Mouse (Mus musculus): ENCODE data around the gene Calu. TPM values are rescaled to one million over a fixed set of nuclear protein-coding genes. Genes with fewer than 3 reads are reported as not detected.
A peak's percentile ranks its signal among the peaks of the same experiment; 100 is the strongest.

The Calu gene
- 246 and 248 TPM in 2 replicates for polyA plus RNA-seq (2016; fragmentation: Nextera tagmentation; extraction: Ambion mirVana)

DNA sequence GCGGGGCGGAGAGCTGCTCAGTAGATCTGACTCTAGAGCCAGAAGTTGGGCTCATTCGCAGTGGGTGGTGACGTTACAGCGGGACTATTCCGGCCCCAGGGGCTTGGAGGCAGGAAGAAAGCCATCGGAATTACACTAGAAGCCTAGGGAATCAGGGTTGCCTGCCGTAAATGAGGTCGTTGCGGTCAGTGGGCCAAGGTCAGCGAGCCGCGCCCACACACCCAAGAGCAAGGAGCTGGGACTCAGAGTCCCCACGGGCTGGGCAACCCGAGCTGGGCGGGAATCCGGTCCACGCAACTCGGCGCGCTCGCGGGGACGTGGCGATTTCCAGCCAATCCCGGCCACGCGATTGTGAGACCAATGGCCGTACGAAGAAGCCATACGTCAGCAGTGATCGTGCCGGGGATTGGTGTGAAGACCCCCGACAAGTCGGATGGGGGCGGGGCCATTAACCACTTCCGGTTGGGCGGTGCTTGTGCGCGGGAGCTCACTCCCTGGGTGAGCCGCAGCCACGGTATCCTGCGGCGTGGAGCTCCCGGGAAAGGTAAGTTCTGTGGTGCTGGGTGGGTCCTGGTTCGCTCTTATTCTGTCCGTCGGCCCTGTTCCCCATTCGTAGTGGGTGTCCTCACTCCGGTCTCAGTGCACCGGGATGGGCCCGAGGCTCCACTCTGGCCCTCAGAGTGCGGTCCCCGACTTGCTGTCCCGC lies at the start of gene Calu:
Gene Calu (plus strand): TSS at position 405 of the 706 bp plus-strand sequence.
- peak within 1 kb of the TSS; percentile 92 for H3K27ac ChIP-seq (replicated peaks)
- peak; percentile 100 for DNase-seq (ENCODE audit: low spot score)
- no peaks in the 10 kb centered on the region for H3K27me3 ChIP-seq (ENCODE audit: low read depth, poor library complexity, severe bottlenecking)
- H3K36me3 ChIP-seq: 0 out of 2 replicates have a peak, but pooled peaks cover 2% of the 10 kb centered on the region
- H3K4me3 ChIP-seq: peak within 1 kb of the TSS; percentile 84
- H3K4me1 ChIP-seq: peaks cover 15% of the 10 kb centered on the region
- under 1% methylated on average over 55 of the region's 55 CpGs for WGBS
- H3K9me3 ChIP-seq (replicated peaks): no peaks in the 10 kb centered on the region

DNA sequence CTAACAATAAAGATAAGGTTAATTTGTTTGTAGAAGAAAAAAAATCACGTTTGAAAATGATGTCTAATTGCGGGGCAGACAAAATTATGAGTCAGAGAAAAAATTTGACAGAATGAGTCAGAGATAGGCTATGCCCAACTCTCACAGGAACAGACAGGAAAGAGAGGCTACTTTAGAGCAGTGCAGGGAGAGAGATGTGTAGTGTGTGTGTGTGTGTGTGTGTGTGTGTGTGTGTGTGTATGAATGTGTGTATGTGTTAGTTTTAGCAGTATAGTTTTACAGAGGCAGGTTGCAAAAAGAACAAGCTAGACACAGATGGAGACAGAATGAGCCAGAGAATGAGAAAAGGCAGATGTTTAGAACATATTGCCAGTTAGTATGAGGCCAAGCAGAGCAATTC lies 48.8 kb upstream of the Calu start:
- no peak for DNase-seq (ENCODE audit: low spot score)
- no peaks in the 10 kb centered on the region for H3K36me3 ChIP-seq
- 82% methylated on average over 2 of the region's 2 CpGs for WGBS

DNA sequence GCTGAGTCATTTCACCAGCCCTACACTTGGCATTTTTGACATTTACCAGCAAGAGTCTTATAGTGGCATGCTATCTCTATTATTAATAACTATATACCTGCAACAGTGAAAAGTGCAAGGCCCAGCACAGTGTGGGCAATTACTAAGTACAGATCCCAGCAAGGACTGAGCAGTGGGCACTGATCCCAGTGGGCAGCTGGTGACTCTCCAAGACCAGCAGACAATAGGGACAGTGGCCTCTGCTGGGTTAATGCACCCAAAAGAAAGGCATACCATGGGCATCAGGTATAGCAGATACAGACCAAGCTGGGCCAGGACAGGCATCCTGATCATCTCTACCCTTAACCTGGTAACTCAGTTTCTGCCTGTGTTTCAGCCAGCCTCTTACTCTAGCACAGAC lies 44.6 kb upstream of the Calu start:
- Histone ChIP-seq H3K4me3 (no peak overlapping the region), H3K27ac (replicated peaks) (no peak overlapping the region), H3K27me3 (ENCODE audit: low read depth, poor library complexity, severe bottlenecking) (no peaks in the 10 kb centered on the region), H3K36me3 (no peaks in the 10 kb centered on the region), H3K4me1 (no peaks in the 10 kb centered on the region), H3K9me3 (replicated peaks) (no peaks in the 10 kb centered on the region; the same call in 1 of the 2 replicates)
- DNase-seq (ENCODE audit: low spot score): no peak

More for the DNA sequence above, 48.8 kb upstream of the Calu start:
- Histone ChIP-seq H3K27me3 (ENCODE audit: low read depth, poor library complexity, severe bottlenecking) (no peaks in the 10 kb centered on the region), H3K27ac (replicated peaks) (no peak overlapping the region), H3K4me1 (peaks cover 3% of the 10 kb centered on the region; the same call in 1 of the 2 replicates), H3K4me3 (no peak overlapping the region), H3K9me3 (replicated peaks) (no peaks in the 10 kb centered on the region)

DNA sequence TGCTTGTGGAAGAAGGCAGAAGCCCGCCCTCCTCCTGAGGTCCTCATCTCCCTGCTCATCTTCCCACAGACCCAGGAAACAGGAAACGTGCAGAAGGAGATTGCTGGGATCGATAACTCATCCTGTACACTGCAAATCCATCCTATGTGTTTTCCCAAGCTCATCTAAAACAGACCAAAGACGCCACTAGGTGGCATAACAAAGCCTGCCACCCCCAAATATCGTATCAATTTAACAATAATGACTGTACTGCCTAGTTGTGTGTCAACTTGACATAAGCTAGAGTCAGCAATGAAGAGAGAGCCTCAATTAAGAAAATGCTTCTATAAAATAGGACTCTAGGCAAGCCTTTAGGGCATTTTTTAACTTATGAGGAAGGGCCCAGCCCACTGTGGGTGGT lies 44.1 kb upstream of the Calu start:
- no peak overlapping the region for H3K27ac ChIP-seq (replicated peaks)
- no peaks in the 10 kb centered on the region for H3K36me3 ChIP-seq
- no peaks in the 10 kb centered on the region; the same call in 1 of the 2 replicates for H3K9me3 ChIP-seq (replicated peaks)
- no peaks in the 10 kb centered on the region for H3K4me1 ChIP-seq
- no peaks in the 10 kb centered on the region for H3K27me3 ChIP-seq (ENCODE audit: low read depth, poor library complexity, severe bottlenecking)
- 59% methylated on average over 5 of the region's 5 CpGs for whole genome bisulfite sequencing
- H3K4me3 ChIP-seq: no peak overlapping the region
- DNase-seq (ENCODE audit: low spot score): no peak

DNA sequence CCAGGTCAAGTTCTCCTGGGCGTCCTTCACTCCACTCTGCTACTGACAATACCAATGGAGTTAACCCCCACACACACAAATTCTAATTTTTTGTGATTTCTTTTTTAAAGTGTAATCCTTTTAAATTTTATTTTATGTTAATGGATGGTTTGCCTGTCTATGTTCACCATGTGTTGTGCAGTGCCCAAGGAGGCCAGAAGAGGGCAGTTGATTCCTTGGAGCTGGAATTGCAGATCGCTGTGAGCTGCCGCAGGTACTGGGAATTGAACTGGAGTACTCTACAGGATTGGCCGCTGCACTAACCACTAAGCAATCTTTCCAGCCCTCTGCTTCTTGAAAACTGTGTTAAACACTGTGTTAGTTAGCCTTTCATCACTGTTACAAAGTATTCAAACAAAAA lies 42.4 kb upstream of the Calu start:
- Histone ChIP-seq H3K27me3 (ENCODE audit: low read depth, poor library complexity, severe bottlenecking) (no peaks in the 10 kb centered on the region), H3K36me3 (no peaks in the 10 kb centered on the region), H3K4me1 (no peaks in the 10 kb centered on the region), H3K9me3 (replicated peaks) (no peaks in the 10 kb centered on the region; the same call in 1 of the 2 replicates), H3K4me3 (no peak overlapping the region), H3K27ac (replicated peaks) (no peak overlapping the region)
- no peak for DNase-seq (ENCODE audit: low spot score)
- WGBS: 85% methylated on average over 4 of the region's 4 CpGs

DNA sequence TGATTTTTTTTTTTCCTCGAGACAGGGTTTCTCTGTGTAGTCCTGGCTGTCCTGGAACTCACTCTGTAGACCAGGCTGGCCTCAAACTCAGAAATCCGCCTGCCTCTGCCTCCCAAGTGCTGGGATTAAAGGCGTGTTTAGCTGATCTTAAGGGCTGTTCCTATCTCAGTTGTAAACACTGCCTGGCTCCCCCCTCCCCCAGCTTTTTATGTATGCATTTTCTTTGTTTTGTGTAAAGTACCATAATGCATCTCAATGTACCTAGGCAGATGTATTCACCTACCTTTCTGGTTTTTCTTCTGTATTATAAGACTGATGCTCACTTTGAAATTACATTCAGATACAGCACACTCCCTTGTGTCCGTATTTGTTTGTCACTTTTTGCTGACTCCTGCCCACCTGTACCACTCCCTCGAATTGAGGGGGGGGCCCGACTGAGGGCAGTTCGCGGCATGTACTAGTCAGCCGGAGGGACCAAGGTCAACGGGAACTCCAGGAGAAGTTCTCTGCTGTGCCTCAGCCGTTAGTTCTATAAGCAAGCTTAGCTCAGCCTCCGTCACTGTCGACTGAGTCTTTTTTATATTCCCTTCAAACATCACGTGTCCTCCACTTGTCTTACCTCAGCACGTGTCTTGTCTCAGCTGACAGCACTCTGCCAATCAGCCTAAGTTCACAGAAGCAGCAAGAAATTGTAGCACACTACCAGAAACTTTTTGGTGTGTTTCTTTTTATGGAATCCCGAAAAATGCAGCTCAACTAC lies 38.8 kb upstream of the Calu start:
- Histone ChIP-seq H3K9me3 (replicated peaks) (no peaks in the 10 kb centered on the region; the same call in 1 of the 2 replicates), H3K4me1 (no peaks in the 10 kb centered on the region), H3K27ac (replicated peaks) (no peak overlapping the region), H3K36me3 (no peaks in the 10 kb centered on the region), H3K27me3 (ENCODE audit: low read depth, poor library complexity, severe bottlenecking) (no peaks in the 10 kb centered on the region), H3K4me3 (no peak overlapping the region)
- no peak for DNase-seq (ENCODE audit: low spot score)
- 89% methylated on average over 16 of the region's 16 CpGs for WGBS

DNA sequence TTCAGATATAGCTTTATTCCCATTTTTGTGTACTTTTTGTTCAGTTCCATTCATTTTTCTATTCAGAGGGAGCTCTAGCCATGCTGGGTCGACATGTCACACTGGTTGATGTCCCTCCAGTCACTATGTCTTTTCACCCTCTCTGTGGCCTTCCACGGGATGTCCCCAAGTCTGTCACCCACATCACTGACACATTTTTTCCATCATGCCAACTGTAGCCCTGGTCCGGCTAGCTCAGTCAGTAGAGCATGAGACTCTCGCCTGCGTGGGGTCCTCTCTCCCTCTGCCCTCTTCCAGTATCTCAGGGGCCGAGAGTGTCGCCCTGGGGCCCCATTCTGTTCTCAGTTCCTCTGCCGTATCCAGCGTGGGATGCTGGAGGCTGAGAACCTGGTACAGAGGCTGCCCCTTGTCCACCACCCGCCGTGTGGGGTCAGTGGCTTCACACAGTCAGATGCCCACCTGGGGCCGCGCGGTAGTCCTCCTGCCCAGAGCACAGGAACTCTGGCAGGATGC lies 34.1 kb upstream of the Calu start:
- H3K4me1 ChIP-seq: no peaks in the 10 kb centered on the region
- no peaks in the 10 kb centered on the region for H3K27me3 ChIP-seq (ENCODE audit: low read depth, poor library complexity, severe bottlenecking)
- no peaks in the 10 kb centered on the region for H3K9me3 ChIP-seq (replicated peaks)
- no peak overlapping the region for H3K27ac ChIP-seq (replicated peaks)
- no peak overlapping the region for H3K4me3 ChIP-seq
- DNase-seq (ENCODE audit: low spot score): no peak
- H3K36me3 ChIP-seq: no peaks in the 10 kb centered on the region
- WGBS: 72% methylated on average over 14 of the region's 14 CpGs

DNA sequence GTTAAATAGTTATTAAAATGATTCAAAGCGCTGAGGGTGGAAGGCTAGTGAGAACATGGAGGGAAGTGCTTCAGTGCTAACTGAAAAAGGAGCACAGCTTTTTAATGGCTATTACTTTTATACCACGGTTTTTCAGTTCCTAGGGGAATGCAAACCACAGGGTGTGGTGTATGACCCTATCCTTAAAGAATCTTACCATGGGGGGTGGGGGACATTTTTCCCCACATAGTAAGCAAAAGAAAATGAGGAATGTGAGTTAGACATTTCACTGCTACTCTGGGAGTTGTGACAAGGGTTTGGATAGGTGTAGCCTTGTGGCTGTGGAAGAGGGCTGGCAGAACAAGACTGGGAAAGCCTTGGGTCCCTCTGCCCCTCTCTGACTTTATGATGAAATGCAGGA lies 30.6 kb upstream of the Calu start:
- Histone ChIP-seq H3K9me3 (replicated peaks) (no peaks in the 10 kb centered on the region), H3K27me3 (ENCODE audit: low read depth, poor library complexity, severe bottlenecking) (no peaks in the 10 kb centered on the region), H3K4me3 (no peak overlapping the region), H3K36me3 (no peaks in the 10 kb centered on the region), H3K4me1 (no peaks in the 10 kb centered on the region), H3K27ac (replicated peaks) (no peak overlapping the region)
- no peak for DNase-seq (ENCODE audit: low spot score)
- WGBS: 73% methylated on average over 2 of the region's 2 CpGs

DNA sequence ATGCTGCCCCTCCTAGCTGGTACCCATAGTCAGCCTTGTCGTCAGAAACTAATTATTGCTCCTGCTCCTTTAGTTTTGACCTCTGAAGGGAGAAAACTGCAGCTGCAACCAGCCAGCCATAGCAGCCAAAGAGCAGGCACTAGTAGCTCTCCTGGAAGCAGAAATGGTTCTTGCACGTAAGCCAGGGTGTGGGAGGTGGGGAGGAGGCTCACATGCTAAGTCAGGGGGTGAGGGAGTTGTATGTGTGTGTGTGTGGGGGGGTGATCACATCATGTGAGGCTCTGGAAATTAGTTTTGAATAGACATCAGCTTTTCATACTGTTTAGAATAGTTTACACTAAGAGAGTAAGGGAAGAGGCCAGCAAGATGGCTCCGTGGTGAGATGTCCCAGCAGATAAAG lies 29.9 kb upstream of the Calu start:
- no peaks in the 10 kb centered on the region for H3K4me1 ChIP-seq
- DNase-seq (ENCODE audit: low spot score): no peak
- no peaks in the 10 kb centered on the region for H3K36me3 ChIP-seq
- H3K27ac ChIP-seq (replicated peaks): no peak overlapping the region
- no peaks in the 10 kb centered on the region for H3K27me3 ChIP-seq (ENCODE audit: low read depth, poor library complexity, severe bottlenecking)
- H3K9me3 ChIP-seq (replicated peaks): no peaks in the 10 kb centered on the region
- H3K4me3 ChIP-seq: no peak overlapping the region
- 76% methylated on average over 3 of the region's 3 CpGs for WGBS

DNA sequence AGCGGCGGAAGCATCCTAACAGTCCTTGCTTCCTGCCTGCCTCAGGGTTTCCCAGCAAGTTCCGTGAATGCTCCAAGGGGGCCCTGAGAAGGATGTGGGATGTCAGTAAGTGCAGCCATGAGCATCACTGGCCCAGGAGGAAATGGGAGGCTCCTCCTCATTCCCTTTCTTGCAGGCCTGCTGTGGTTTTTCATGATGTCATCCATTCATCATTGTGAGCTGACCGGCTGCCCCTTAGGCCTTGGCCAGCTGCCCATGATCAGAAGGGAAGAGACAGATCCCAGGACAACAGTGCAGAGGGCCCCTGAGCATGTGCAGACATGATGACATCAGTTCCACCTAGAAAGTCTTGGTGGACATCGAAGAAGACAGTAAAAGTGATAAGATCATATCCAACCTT lies 29.0 kb upstream of the Calu start, which contains the start of gene Fam71f1:
Gene Fam71f1 (plus strand): TSS at position 262 of the 400 bp plus-strand sequence.
- Histone ChIP-seq H3K36me3 (no peaks in the 10 kb centered on the region), H3K4me1 (no peaks in the 10 kb centered on the region), H3K4me3 (no peak within 1 kb of the TSS), H3K27ac (replicated peaks) (no peak within 1 kb of the TSS), H3K27me3 (ENCODE audit: low read depth, poor library complexity, severe bottlenecking) (no peaks in the 10 kb centered on the region), H3K9me3 (replicated peaks) (no peaks in the 10 kb centered on the region)
- WGBS: 82% methylated on average over 5 of the region's 5 CpGs
- DNase-seq (ENCODE audit: low spot score): no peak

DNA sequence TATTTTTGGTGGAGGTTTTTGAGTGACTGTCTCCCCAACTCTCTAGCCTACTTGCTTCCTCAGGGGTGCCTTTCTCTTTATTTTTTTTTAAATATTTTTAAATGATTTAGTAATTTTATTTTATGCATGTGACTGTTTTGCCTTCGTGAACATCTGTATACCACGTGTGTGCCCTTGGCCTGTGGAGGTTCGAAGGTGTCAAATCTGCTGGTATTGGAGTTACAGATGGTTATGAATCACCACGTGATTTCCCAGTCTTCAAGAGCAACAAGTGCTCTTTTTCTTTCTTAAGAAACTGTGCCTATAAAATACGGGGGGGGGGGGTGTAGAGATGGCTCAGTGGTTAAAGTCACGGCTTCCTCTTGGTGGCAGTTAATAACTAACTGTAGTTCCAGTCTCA lies 26.3 kb upstream of the Calu start:
- H3K36me3 ChIP-seq: no peaks in the 10 kb centered on the region
- H3K27ac ChIP-seq (replicated peaks): no peak overlapping the region
- H3K9me3 ChIP-seq (replicated peaks): no peaks in the 10 kb centered on the region
- WGBS: 88% methylated on average over 6 of the region's 6 CpGs
- no peak for DNase-seq (ENCODE audit: low spot score)
- no peaks in the 10 kb centered on the region for H3K4me1 ChIP-seq
- no peaks in the 10 kb centered on the region for H3K27me3 ChIP-seq (ENCODE audit: low read depth, poor library complexity, severe bottlenecking)
- no peak overlapping the region for H3K4me3 ChIP-seq

DNA sequence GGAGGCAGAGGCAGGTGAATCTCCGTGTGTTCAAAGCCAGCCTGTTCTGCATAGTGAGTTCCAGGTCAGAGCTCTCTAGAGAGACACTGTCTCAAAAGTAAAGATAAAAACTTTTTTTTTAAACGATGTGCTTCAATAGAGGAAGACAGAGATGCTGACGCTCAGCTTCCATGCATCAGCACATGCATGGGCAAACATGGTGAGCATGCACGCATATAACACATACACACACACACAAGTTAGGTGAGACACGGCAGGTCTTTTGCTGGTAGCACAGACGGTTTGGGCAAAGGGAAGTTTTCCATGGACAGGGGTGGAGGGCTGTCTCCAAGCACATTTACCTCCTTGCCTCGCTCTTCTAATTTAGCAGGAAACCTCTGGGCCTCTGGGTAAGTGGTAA lies 25.7 kb upstream of the Calu start:
- H3K9me3 ChIP-seq (replicated peaks): no peaks in the 10 kb centered on the region

DNA sequence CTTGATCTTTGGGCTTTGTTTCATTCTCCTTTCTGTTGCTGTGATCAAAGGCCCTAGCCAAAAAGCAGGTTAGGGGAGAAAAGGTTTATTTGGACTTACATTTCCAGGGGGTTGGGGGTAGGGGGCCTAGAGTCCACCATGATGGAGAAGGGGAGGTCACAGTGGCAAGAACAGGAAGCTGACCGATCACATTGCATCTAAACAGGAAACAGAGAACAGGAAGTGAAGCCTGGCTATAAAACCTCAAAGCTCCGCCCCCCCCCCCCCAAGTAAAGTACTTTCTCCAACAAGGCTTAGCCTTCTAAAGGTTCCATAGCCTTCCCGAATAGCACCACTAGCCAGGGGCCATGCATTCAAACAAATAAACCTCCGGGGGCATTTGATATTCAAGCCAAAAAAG lies 25.1 kb upstream of the Calu start:
- no peak for DNase-seq (ENCODE audit: low spot score)
- H3K36me3 ChIP-seq: no peaks in the 10 kb centered on the region
- no peak overlapping the region for H3K4me3 ChIP-seq
- no peaks in the 10 kb centered on the region for H3K4me1 ChIP-seq
- H3K27ac ChIP-seq (replicated peaks): no peak overlapping the region
- no peaks in the 10 kb centered on the region for H3K9me3 ChIP-seq (replicated peaks)
- WGBS: 89% methylated on average over 4 of the region's 4 CpGs
- no peaks in the 10 kb centered on the region for H3K27me3 ChIP-seq (ENCODE audit: low read depth, poor library complexity, severe bottlenecking)

More for the DNA sequence above, 25.7 kb upstream of the Calu start:
- no peaks in the 10 kb centered on the region for H3K36me3 ChIP-seq
- 91% methylated on average over 7 of the region's 7 CpGs for WGBS
- H3K4me3 ChIP-seq: no peak overlapping the region
- no peak overlapping the region for H3K27ac ChIP-seq (replicated peaks)
- no peaks in the 10 kb centered on the region for H3K4me1 ChIP-seq
- no peaks in the 10 kb centered on the region for H3K27me3 ChIP-seq (ENCODE audit: low read depth, poor library complexity, severe bottlenecking)
- DNase-seq (ENCODE audit: low spot score): no peak
